Mouse (Mus musculus) G1E (cell line): ENCODE data around the gene Ubxn11.

ENCODE experiments used
- CTCF ChIP-seq: IDR thresholded peaks from 2 replicates; pipeline ENCODE4 v1.5.1; 2012; ENCODE audit warnings: low read depth, low read length, inconsistent platforms, mixed read lengths
- GATA1 ChIP-seq: IDR thresholded peaks from 2 replicates; pipeline ENCODE4 v1.6.1; 2012; ENCODE audit warnings: borderline replicate concordance, low read length, inconsistent platforms, mixed read lengths
- GATA2 ChIP-seq: IDR thresholded peaks from 2 replicates; pipeline ENCODE4 v1.6.1; 2012; ENCODE audit warnings: low read depth, low read length, inconsistent platforms, borderline replicate concordance
- POLR2AphosphoS5 ChIP-seq: IDR thresholded peaks from 2 replicates; pipeline ENCODE4 v1.6.1; 2012; ENCODE audit warnings: low read depth, low read length, inconsistent platforms; ENCODE audit not compliant: insufficient replicate concordance
- TAL1 ChIP-seq: conservative IDR thresholded peaks from 2 replicates; pipeline ENCODE4 v1.6.1; 2012; ENCODE audit warnings: low read depth, low read length, inconsistent platforms, mixed read lengths

DNA sequence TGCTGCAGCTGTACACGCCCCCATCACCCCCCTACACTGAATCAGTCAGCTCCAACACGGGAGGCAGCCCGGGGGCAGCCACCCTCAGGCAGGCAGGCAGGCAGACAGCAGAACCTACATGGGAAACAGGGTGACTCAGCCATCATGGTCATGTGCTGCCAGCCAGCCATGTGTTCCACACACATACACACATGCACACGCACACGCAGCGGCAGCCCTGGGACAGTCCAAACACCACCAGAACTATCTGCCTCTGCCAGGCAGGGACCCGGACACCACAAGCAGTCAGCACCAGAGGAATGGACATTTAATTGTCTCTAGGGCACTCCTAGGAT lies 24.7 kb downstream of the Ubxn11 start:
- TF ChIP-seq CTCF (no peak), GATA1 (no peak), POLR2AphosphoS5 (no peak), TAL1 (no peak), GATA2 (no peak)
